ENCODE assay signal across 12 mouse cellular contexts in genomic region chr11:32549236-32549635, GRCm38 (mm10). TPM values are rescaled to one million over a fixed set of nuclear protein-coding genes. Genes with fewer than 3 reads are reported as not detected.
DNase-seq lines count a peak whose midpoint lies in the region; ATAC-seq and TF ChIP-seq lines count a peak whose summit lies in the region.
"Had no signal": no experiment of that assay in that cellular context is flagged by ENCODE, and none has a peak within 500 bp of the region (broad histone marks: within the 10 kb centered on the region; RNA-seq: fewer than 3 reads in every experiment).

No protein-coding gene starts in this region.

- H3K4me1 ChIP-seq in hindbrain, embryonic 15.5 days (replicated peaks): peaks cover 52% of the 10 kb centered on the region
- peaks cover 25% of the 10 kb centered on the region for H3K4me1 ChIP-seq in hindbrain, embryonic 14.5 days (replicated peaks; ENCODE audit: control insufficient read depth, insufficient read depth, low read length)
- H3K4me1 ChIP-seq in cerebellum, adult 2 months (ENCODE audit: control insufficient read depth, insufficient read depth, low read length): peaks cover 63% of the 10 kb centered on the region
- peaks cover 65% of the 10 kb centered on the region for H3K4me1 ChIP-seq in limb, embryonic 10.5 days

- intact Hi-C loops in left cerebral cortex, postnatal 25 days (cut with DNase I): no loop called here

- no peaks in the 10 kb centered on the region for H3K36me3 ChIP-seq in hindbrain, embryonic 15.5 days
- no peaks in the 10 kb centered on the region for H3K36me3 ChIP-seq in hindbrain, embryonic 14.5 days (replicated peaks; ENCODE audit: control insufficient read depth, insufficient read depth)
- no peaks in the 10 kb centered on the region for H3K36me3 ChIP-seq in limb, embryonic 10.5 days

- no peak for TF ChIP-seq CTCF in brain, embryonic 14.5 days (IDR thresholded peaks at IDR 0.05; ENCODE audit: borderline replicate concordance, extremely low read depth, insufficient read depth, insufficient read length)
- TF ChIP-seq CTCF in cerebellum, adult 2 months (IDR thresholded peaks at IDR 0.05; ENCODE audit: borderline replicate concordance, insufficient read depth, low read depth, low read length): no peak

- 0 out of 2 replicates have a peak overlapping the region, but pooled peaks have one; percentile 26 for H3K9ac ChIP-seq in hindbrain, embryonic 15.5 days
- no peak overlapping the region for H3K9ac ChIP-seq in hindbrain, embryonic 14.5 days

- no peak for ATAC-seq in hindbrain, embryonic 15.5 days (ENCODE audit: low FRiP score, low read depth)
- ATAC-seq in hindbrain, embryonic 14.5 days (ENCODE audit: low FRiP score): no peak

- H3K27ac ChIP-seq in hindbrain, embryonic 15.5 days (replicated peaks): peak overlapping the region; percentile 57; the same call in 1 of the 2 replicates
- no peak overlapping the region for H3K27ac ChIP-seq in hindbrain, embryonic 14.5 days
- peak overlapping the region; percentile 34; the same call in 1 of the 2 replicates for H3K27ac ChIP-seq in cerebellum, adult 2 months (ENCODE audit: insufficient read depth, low read length)
- H3K27ac ChIP-seq in limb, embryonic 10.5 days: 0 out of 2 replicates have a peak overlapping the region, but pooled peaks have one; percentile 17
- H3K27ac ChIP-seq: layer of hippocampus, adult 2 months had no signal

- H3K9me3 ChIP-seq in hindbrain, embryonic 15.5 days: no peaks in the 10 kb centered on the region
- H3K9me3 ChIP-seq in hindbrain, embryonic 14.5 days (ENCODE audit: control insufficient read depth, low read length): no peaks in the 10 kb centered on the region
- H3K9me3 ChIP-seq in limb, embryonic 10.5 days (replicated peaks): no peaks in the 10 kb centered on the region

- no peaks in the 10 kb centered on the region for H3K27me3 ChIP-seq in hindbrain, embryonic 15.5 days
- H3K27me3 ChIP-seq in hindbrain, embryonic 14.5 days (ENCODE audit: control insufficient read depth, insufficient read depth, low read length): no peaks in the 10 kb centered on the region
- no peaks in the 10 kb centered on the region for H3K27me3 ChIP-seq in cerebellum, adult 2 months (ENCODE audit: control insufficient read depth, insufficient read depth, low read length)
- no peaks in the 10 kb centered on the region for H3K27me3 ChIP-seq in limb, embryonic 10.5 days (ENCODE audit: low read depth, poor library complexity, severe bottlenecking)

- 45% methylated on average over 6 of the region's 6 CpGs for WGBS in hindbrain, embryonic 15.5 days
- WGBS in hindbrain, embryonic 14.5 days: 48% methylated on average over 6 of the region's 6 CpGs
- 7% methylated on average over 6 of the region's 6 CpGs for WGBS in cerebellum, adult 2 months
- 86% methylated on average over 6 of the region's 6 CpGs for WGBS in limb, embryonic 10.5 days

- no peak overlapping the region for H3K4me2 ChIP-seq in hindbrain, embryonic 15.5 days
- no peak overlapping the region for H3K4me2 ChIP-seq in hindbrain, embryonic 14.5 days (replicated peaks)

- H3K4me3 ChIP-seq in hindbrain, embryonic 15.5 days: no peak overlapping the region
- no peak overlapping the region for H3K4me3 ChIP-seq in hindbrain, embryonic 14.5 days (replicated peaks; ENCODE audit: low read length)
- no peak overlapping the region for H3K4me3 ChIP-seq in cerebellum, adult 2 months (replicated peaks; ENCODE audit: insufficient read depth, low read depth, low read length)
- H3K4me3 ChIP-seq in limb, embryonic 10.5 days: no peak overlapping the region
- H3K4me3 ChIP-seq: layer of hippocampus, adult 2 months had no signal

- DNase-seq in hindbrain, embryonic 14.5 days (ENCODE audit: low spot score): no peak
- DNase-seq in brain, embryonic 14.5 days (ENCODE audit: low read depth): peak; percentile 34
- DNase-seq in cerebellum, adult 2 months: peak; percentile 78 to 87
- no peak for DNase-seq in limb, embryonic 10.5 days (ENCODE audit: low spot score)
- no peak for DNase-seq in left cerebral cortex, adult 11 months (ENCODE audit: low spot score)
- DNase-seq in left cerebral cortex, postnatal 25 days (ENCODE audit: low spot score in 2 of 2): no peak
- DNase-seq: adrenal gland, adult 8-10 months; kidney, adult 9 months had no signal

- TF ChIP-seq POLR2A in brain, embryonic 14.5 days (IDR thresholded peaks at IDR 0.05; ENCODE audit: borderline replicate concordance, extremely low read depth, insufficient read depth, insufficient read length, poor library complexity, severe bottlenecking): no peak
- TF ChIP-seq POLR2A in cerebellum, adult 2 months (IDR thresholded peaks at IDR 0.05; ENCODE audit: borderline replicate concordance, insufficient read depth, low read length): no peak

RNA-seq across cellular contexts. Expression of gene Stk10, which starts 16.1 kb away (rescaled TPM):
- 2.0 and 2.8 TPM in 2 replicates for polyA plus RNA-seq in hindbrain, embryonic 15.5 days (2015; fragmentation: Nextera tagmentation; extraction: Ambion mirVana)
- 1.8 and 2.2 TPM in 2 replicates for polyA plus RNA-seq in hindbrain, embryonic 14.5 days (2014; fragmentation: Nextera tagmentation; extraction: Ambion mirVana)
- 4.0 and 5.7 TPM in 2 replicates for polyA plus RNA-seq in brain, embryonic 14.5 days (2012; rRNA removed)
- 19.6 and 21.6 TPM in 2 replicates for polyA plus RNA-seq in cerebellum, adult 2 months (2012; rRNA removed)
- polyA plus RNA-seq in limb, embryonic 10.5 days (2016; fragmentation: Nextera tagmentation; extraction: Ambion mirVana): 2.2 and 2.8 TPM in 2 replicates
- total RNA-seq in left cerebral cortex, postnatal 25 days (2021): 1 to 10 TPM; 5.5 to 6.6 TPM

RNA-seq across cellular contexts. Expression of gene Efcab9, which starts 17.4 kb away (rescaled TPM):
- 0.25 and 0.63 TPM in 2 replicates for polyA plus RNA-seq in hindbrain, embryonic 15.5 days (2015; fragmentation: Nextera tagmentation; extraction: Ambion mirVana)
- not detected in 2 replicates for polyA plus RNA-seq in hindbrain, embryonic 14.5 days (2014; fragmentation: Nextera tagmentation; extraction: Ambion mirVana)
- not detected in 2 replicates for polyA plus RNA-seq in brain, embryonic 14.5 days (2012; rRNA removed)
- 0.97 and 1.4 TPM in 2 replicates for polyA plus RNA-seq in cerebellum, adult 2 months (2012; rRNA removed)
- 0.38 TPM in 1 of 2 replicates, not detected in the other for polyA plus RNA-seq in limb, embryonic 10.5 days (2016; fragmentation: Nextera tagmentation; extraction: Ambion mirVana)
- 1 to 10 TPM; 1.6 to 1.7 TPM for total RNA-seq in left cerebral cortex, postnatal 25 days (2021)
- total RNA-seq: granulocyte monocyte progenitor cell, adult 5-6 weeks; hematopoietic stem cell, adult 5-6 weeks had no signal

Comparison
In these comparisons a context has a peak if more than half of its experiments do, and no peak if none do; other contexts are left out.
1. DNase-seq: peak in brain, embryonic 14.5 days (single experiment) and cerebellum, adult 2 months (2 of 2); none in hindbrain, embryonic 14.5 days (single experiment), limb, embryonic 10.5 days (single experiment), left cerebral cortex, adult 11 months (single experiment) and left cerebral cortex, postnatal 25 days (0 of 2).